Mouse (Mus musculus): Measurements from ENCODE around the gene Zfp319. TPM values are rescaled to one million over a fixed set of nuclear protein-coding genes. Genes with fewer than 3 reads are reported as not detected.

The Zfp319 gene
- 2.0 and 2.1 TPM in 2 replicates for total RNA-seq (2012; rRNA removed)
- 0.81 and 0.83 TPM in 2 replicates for total RNA-seq (2014; rRNA removed)
- polyA plus RNA-seq (2012; ENCODE audit: insufficient read length, low read depth), result 2.7 and 3.3 TPM in 2 replicates

- Histone ChIP-seq H3K9me3 (replicated peaks; ENCODE audit: low read length) (no peaks in the 10 kb centered on the region), H3K9ac (ENCODE audit: insufficient read depth, low read depth) (peak within 1 kb of the TSS; percentile 81), H3K4me3 (replicated peaks in 1 of 3; ENCODE audit: low read depth in 2 of 3, low read length in 2 of 3, poor library complexity in 1 of 3) (peak within 1 kb of the TSS; percentile 80 to 90 (median 83)), H3K27me3 (replicated peaks) (no peaks in the 10 kb centered on the region), H3K36me3 (replicated peaks in 1 of 2; ENCODE audit: control insufficient read depth in 1 of 2, insufficient read depth in 1 of 2, low read length in 1 of 2) (peaks cover 27 to 52% of the 10 kb centered on the region in 2 experiments), H3K4me2 (ENCODE audit: insufficient read depth, low read depth, poor library complexity, severe bottlenecking) (peak within 1 kb of the TSS; percentile 88), H3K27ac (ENCODE audit: insufficient read depth, low read depth) (peak within 1 kb of the TSS; percentile 64), H3K4me1 (ENCODE audit: control insufficient read depth in 1 of 2, insufficient read depth in 2 of 2) (peaks cover 6 to 22% of the 10 kb centered on the region in 2 experiments), H3K79me2 (replicated peaks; ENCODE audit: control insufficient read depth, extremely low read depth, insufficient read depth, poor library complexity, severe bottlenecking) (peaks cover 2% of the 10 kb centered on the region; the same call in 1 of the 2 replicates)
- in situ Hi-C loops (cut with MboI; ENCODE audit: low pct_ligation_motif_present, low pct_unique_long_range_greater_than_20kb, low sequenced_read_pairs) (loop anchor here (5.0 kb wide), 2 partner anchors 75 to 95 kb away; no protein-coding TSS in a partner anchor), dilution Hi-C loops (cut with MboI; ENCODE audit: extremely low pct_ligation_motif_present, extremely low pct_unique_long_range_greater_than_20kb, low sequenced_read_pairs) (no loop called here)
- DNase-seq (ENCODE audit: extremely low read depth), result peak; percentile 93
- no peak for TF ChIP-seq RCOR1 (conservative IDR thresholded peaks at IDR 0.05; ENCODE audit: low read depth, low read length)
- peak; percentile 37; the same call in 1 of the 2 replicates for TF ChIP-seq MEF2A (IDR thresholded peaks at IDR 0.05; ENCODE audit: borderline replicate concordance, low read depth, low read length)
- no peak for TF ChIP-seq SIN3A (IDR thresholded peaks at IDR 0.05; ENCODE audit: low read length)
- TF ChIP-seq TBP (conservative IDR thresholded peaks at IDR 0.05; ENCODE audit: low read depth, low read length), result no peak; the same call in 1 of the 2 replicates
- TF ChIP-seq GABPA (IDR thresholded peaks at IDR 0.05; ENCODE audit: insufficient replicate concordance, low read depth, low read length), result no peak
- peak; percentile 10; the same call in 1 of the 2 replicates for TF ChIP-seq EP300 (IDR thresholded peaks at IDR 0.05; ENCODE audit: low read length)
- no peak for TF ChIP-seq JUND (conservative IDR thresholded peaks at IDR 0.05; ENCODE audit: low read depth, low read length)
- no peak for TF ChIP-seq E2F4 (IDR thresholded peaks at IDR 0.05; ENCODE audit: insufficient replicate concordance, low read depth, low read length)
- peak; percentile 25; the same call in 1 of the 2 replicates for TF ChIP-seq MXI1 (IDR thresholded peaks at IDR 0.05; ENCODE audit: low read depth, low read length)
- peak; percentile 64 for TF ChIP-seq RAD21 (IDR thresholded peaks at IDR 0.05; ENCODE audit: low read depth, low read length)
- no peak for TF ChIP-seq MAFK (IDR thresholded peaks at IDR 0.05; ENCODE audit: insufficient replicate concordance, low read length)
- no peak for TF ChIP-seq KAT2A (IDR thresholded peaks at IDR 0.05; ENCODE audit: insufficient replicate concordance, low read length)
- TF ChIP-seq USF2 (conservative IDR thresholded peaks at IDR 0.05; ENCODE audit: low read depth, low read length), result no peak
- TF ChIP-seq ETS1 (conservative IDR thresholded peaks at IDR 0.05; ENCODE audit: low read depth, low read length), result no peak
- peak; percentile 53 for TF ChIP-seq TCF12 (IDR thresholded peaks at IDR 0.05; ENCODE audit: low read depth, low read length)
- peak; percentile 71 for TF ChIP-seq HCFC1 (IDR thresholded peaks at IDR 0.05; ENCODE audit: low read depth, low read length)
- TF ChIP-seq MYC (IDR thresholded peaks at IDR 0.05; ENCODE audit: low read depth, low read length), result no peak
- TF ChIP-seq POLR2A (IDR thresholded peaks at IDR 0.05; ENCODE audit: low read depth, low read length), result peak; percentile 95
- no peak; the same call in none of the 2 replicates for TF ChIP-seq MAZ (IDR thresholded peaks at IDR 0.05; ENCODE audit: low read depth, low read length)
- no peak for TF ChIP-seq BHLHE40 (IDR thresholded peaks at IDR 0.05; ENCODE audit: low read depth, low read length)
- TF ChIP-seq CTCF (conservative IDR thresholded peaks at IDR 0.05 in 1 of 2, IDR thresholded peaks at IDR 0.05 in 1 of 2; ENCODE audit: low read depth in 2 of 2, low read length in 2 of 2), result peak in 1 of 2 experiments; percentile 73; a peak in 2 of 4 replicates
- TF ChIP-seq USF1 (IDR thresholded peaks at IDR 0.05; ENCODE audit: low read depth, low read length), result no peak; the same call in 1 of the 2 replicates
- no peak for TF ChIP-seq CHD1 (IDR thresholded peaks at IDR 0.05; ENCODE audit: low read depth, low read length)
- no peak for TF ChIP-seq ZC3H11A (IDR thresholded peaks at IDR 0.05; ENCODE audit: low read depth, low read length)
- TF ChIP-seq PAX5 (IDR thresholded peaks at IDR 0.05; ENCODE audit: low read length), result no peak
- no peak; the same call in 1 of the 2 replicates for TF ChIP-seq IRF4 (IDR thresholded peaks at IDR 0.05; ENCODE audit: low read depth, low read length)
- peak; percentile 64 for TF ChIP-seq UBTF (IDR thresholded peaks at IDR 0.05; ENCODE audit: low read depth, low read length)
- TF ChIP-seq ZMIZ1 (IDR thresholded peaks at IDR 0.05; ENCODE audit: low read depth, low read length), result no peak; the same call in 1 of the 2 replicates
- TF ChIP-seq NELFE (IDR thresholded peaks at IDR 0.05; ENCODE audit: low read depth, low read length), result peak; percentile 87
- TF ChIP-seq MAX (IDR thresholded peaks at IDR 0.05; ENCODE audit: low read length), result peak; percentile 13; the same call in 1 of the 2 replicates
- no peak for TF ChIP-seq ZKSCAN1 (IDR thresholded peaks at IDR 0.05; ENCODE audit: borderline replicate concordance, low read depth, low read length)
- 0 out of 2 replicates have a peak, but pooled peaks have one; percentile 16 for TF ChIP-seq NRF1 (IDR thresholded peaks at IDR 0.05; ENCODE audit: low read depth, low read length)
- TF ChIP-seq POLR2AphosphoS2 (IDR thresholded peaks at IDR 0.05; ENCODE audit: low read depth, low read length), result no peak
- no peak for TF ChIP-seq JUN (IDR thresholded peaks at IDR 0.05; ENCODE audit: insufficient read depth, low read depth, low read length)
- peak; percentile 38; the same call in 1 of the 2 replicates for TF ChIP-seq SMC3 (IDR thresholded peaks at IDR 0.05; ENCODE audit: low read depth, low read length)
- TF ChIP-seq ZNF384 (IDR thresholded peaks at IDR 0.05; ENCODE audit: low read depth, low read length), result no peak
- no peak for TF ChIP-seq CHD2 (IDR thresholded peaks at IDR 0.05; ENCODE audit: low read length)
- TF ChIP-seq ELF1 (IDR thresholded peaks at IDR 0.05; ENCODE audit: low read depth, low read length), result peak; percentile 90
These were observed at the start of gene Zfp319, which contains the start of gene Usb1 for GRCm38 (mm10) chr8:95331720-95332436. TSS of gene Zfp319 (minus strand) at chr8:95331950. TSS of gene Usb1 (plus strand) at chr8:95332284.
